Comparison of ENCODE assay signal across 21 mouse cellular contexts in the genomic region with DNA sequence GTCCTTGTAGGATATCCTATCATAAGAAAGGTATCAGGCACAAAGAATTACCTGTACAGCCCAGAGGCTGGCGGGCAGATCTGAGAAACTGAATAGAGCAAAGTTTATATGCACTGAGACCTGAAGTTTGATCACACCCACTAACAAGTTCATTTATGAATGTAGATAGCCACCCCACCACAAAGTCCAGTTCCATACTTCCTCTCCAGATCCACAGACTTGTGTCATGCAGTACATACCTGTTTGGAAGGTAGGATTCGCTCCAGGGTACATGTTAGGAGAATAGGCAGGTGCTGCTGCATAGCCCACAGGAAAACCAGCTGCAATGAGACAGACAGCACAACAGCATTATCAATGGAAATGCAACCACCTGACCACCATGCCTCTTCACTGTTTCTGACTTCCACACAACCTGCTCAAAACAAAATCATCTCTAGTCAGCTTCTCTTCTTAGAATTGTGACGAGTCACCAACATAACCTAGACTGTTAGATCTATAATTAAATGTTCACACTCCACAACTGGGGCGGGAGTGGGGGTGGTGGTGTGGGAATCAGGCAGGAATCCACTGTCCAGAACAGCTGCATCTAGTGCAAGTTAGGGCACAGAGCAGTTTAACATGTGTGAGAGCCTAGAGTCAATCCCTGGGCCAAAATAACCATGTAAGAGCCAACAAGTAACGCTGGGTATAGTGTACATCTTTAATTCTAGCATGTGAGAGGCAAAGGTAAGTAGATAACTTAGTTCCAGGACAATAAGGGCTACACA. TPM values are rescaled to one million over a fixed set of nuclear protein-coding genes. Genes with fewer than 3 reads are reported as not detected.
DNase-seq lines count a peak whose midpoint lies in the region; ATAC-seq and TF ChIP-seq lines count a peak whose summit lies in the region.
"Had no signal": no experiment of that assay in that cellular context is flagged by ENCODE, and none has a peak within 500 bp of the region (broad histone marks: within the 10 kb centered on the region; RNA-seq: fewer than 3 reads in every experiment).

No protein-coding gene starts in this region.

- H3K9ac ChIP-seq in midbrain, embryonic 11.5 days (ENCODE audit: low read length), result no peak overlapping the region
- no peak overlapping the region for H3K9ac ChIP-seq in midbrain, postnatal 0 days (replicated peaks; ENCODE audit: low read length, poor library complexity, severe bottlenecking)
- H3K9ac ChIP-seq in forebrain, embryonic 15.5 days (replicated peaks), result no peak overlapping the region
- H3K9ac ChIP-seq: embryonic facial prominence, embryonic 13.5 days; forebrain, embryonic 13.5 days; hindbrain, embryonic 12.5 days had no signal

- DNase-seq in gastrocnemius, adult 2 months, result peak; percentile 52
- no peak for DNase-seq in gastrocnemius, postnatal 4 days (ENCODE audit: low spot score in 2 of 2)
- peak; percentile 64 for DNase-seq in midbrain, embryonic 11.5 days (ENCODE audit: low spot score, missing footprints)
- no peak for DNase-seq in midbrain, postnatal 0 days (ENCODE audit: low spot score)
- DNase-seq in spleen, adult 12 weeks (ENCODE audit: low spot score), result no peak
- DNase-seq in layer of hippocampus, postnatal 25 days (ENCODE audit: extremely low spot score in 1 of 2, low spot score in 1 of 2), result no peak
- DNase-seq: adrenal gland, postnatal 14 days; cerebellum, adult 18-20 months; cerebellum, adult 9-11 months; cerebellum, postnatal 36 days; heart, postnatal 4 days had no signal

- H3K36me3 ChIP-seq in midbrain, embryonic 11.5 days (ENCODE audit: control insufficient read depth, insufficient read depth, low read length), result peaks cover 9% of the 10 kb centered on the region
- H3K36me3 ChIP-seq in midbrain, postnatal 0 days (ENCODE audit: insufficient read depth, low read length), result peaks cover 30% of the 10 kb centered on the region
- peaks cover 6% of the 10 kb centered on the region; the same call in 1 of the 2 replicates for H3K36me3 ChIP-seq in macrophage (ENCODE audit: inconsistent target)
- H3K36me3 ChIP-seq in forebrain, embryonic 15.5 days, result peaks cover 21% of the 10 kb centered on the region

- no peaks in the 10 kb centered on the region for H3K9me3 ChIP-seq in midbrain, embryonic 11.5 days (ENCODE audit: control insufficient read depth, low read length)
- H3K9me3 ChIP-seq in midbrain, postnatal 0 days (ENCODE audit: low read length), result no peaks in the 10 kb centered on the region
- H3K9me3 ChIP-seq in forebrain, embryonic 15.5 days, result no peaks in the 10 kb centered on the region
- H3K9me3 ChIP-seq: embryonic facial prominence, embryonic 13.5 days; forebrain, embryonic 13.5 days; heart, embryonic 10.5 days; hindbrain, embryonic 12.5 days had no signal

- H3K79me2 ChIP-seq in macrophage (ENCODE audit: inconsistent target), result peaks cover 96% of the 10 kb centered on the region

- peak overlapping the region; percentile 9 for H3K4me3 ChIP-seq in gastrocnemius, adult 2 months
- H3K4me3 ChIP-seq in midbrain, embryonic 11.5 days (ENCODE audit: low read depth, low read length), result no peak overlapping the region
- no peak overlapping the region for H3K4me3 ChIP-seq in midbrain, postnatal 0 days (ENCODE audit: low read depth, low read length)
- no peak overlapping the region for H3K4me3 ChIP-seq in macrophage (ENCODE audit: inconsistent target)
- H3K4me3 ChIP-seq in forebrain, embryonic 15.5 days, result no peak overlapping the region
- H3K4me3 ChIP-seq: embryonic facial prominence, embryonic 13.5 days; forebrain, embryonic 13.5 days; heart, embryonic 10.5 days; hindbrain, embryonic 12.5 days had no signal

- no peak overlapping the region for H3K4me2 ChIP-seq in midbrain, embryonic 11.5 days
- no peak overlapping the region for H3K4me2 ChIP-seq in midbrain, postnatal 0 days (ENCODE audit: low read depth, low read length, poor library complexity, severe bottlenecking)
- no peak overlapping the region for H3K4me2 ChIP-seq in forebrain, embryonic 15.5 days (replicated peaks)
- H3K4me2 ChIP-seq: embryonic facial prominence, embryonic 13.5 days; forebrain, embryonic 13.5 days; hindbrain, embryonic 12.5 days had no signal

- TF ChIP-seq CTCF in gastrocnemius, adult 2 months (IDR thresholded peaks at IDR 0.05), result no peak
- TF ChIP-seq CTCF in midbrain, postnatal 0 days (IDR thresholded peaks at IDR 0.05), result no peak

- WGBS in midbrain, embryonic 11.5 days, result 92% methylated on average over 5 of the region's 5 CpGs
- 94% methylated on average over 5 of the region's 5 CpGs for WGBS in midbrain, postnatal 0 days
- WGBS in macrophage (ENCODE audit: missing documents), result 95% methylated on average over 5 of the region's 5 CpGs
- 87% methylated on average over 5 of the region's 5 CpGs for WGBS in forebrain, embryonic 15.5 days

- H3K27ac ChIP-seq in gastrocnemius, adult 2 months, result peak overlapping the region; percentile 78
- no peak overlapping the region for H3K27ac ChIP-seq in midbrain, embryonic 11.5 days (ENCODE audit: low read depth, low read length)
- no peak overlapping the region for H3K27ac ChIP-seq in midbrain, postnatal 0 days (ENCODE audit: low read depth, low read length)
- peak overlapping the region; percentile 73 for H3K27ac ChIP-seq in macrophage
- no peak overlapping the region for H3K27ac ChIP-seq in forebrain, embryonic 15.5 days (replicated peaks)
- H3K27ac ChIP-seq: embryonic facial prominence, embryonic 13.5 days; forebrain, embryonic 13.5 days; heart, embryonic 10.5 days; hindbrain, embryonic 12.5 days had no signal

- intact Hi-C loops in gastrocnemius, adult 2 months (cut with DNase I), result no loop called here

- no peak for ATAC-seq in midbrain, embryonic 11.5 days (ENCODE audit: low FRiP score)
- ATAC-seq in midbrain, postnatal 0 days (ENCODE audit: low FRiP score), result no peak
- ATAC-seq in forebrain, embryonic 15.5 days (replicated peaks), result no peak
- ATAC-seq: activated CD4-positive, CD25-positive, alpha-beta regulatory T cell, adult 4 months; forebrain, embryonic 13.5 days; hindbrain, embryonic 16.5 days had no signal

- H3K27me3 ChIP-seq in midbrain, embryonic 11.5 days (ENCODE audit: control insufficient read depth, insufficient read depth, low read length), result no peaks in the 10 kb centered on the region
- H3K27me3 ChIP-seq in midbrain, postnatal 0 days (ENCODE audit: insufficient read depth, low read length), result no peaks in the 10 kb centered on the region
- H3K27me3 ChIP-seq in forebrain, embryonic 15.5 days, result no peaks in the 10 kb centered on the region
- H3K27me3 ChIP-seq: CH12.LX; embryonic facial prominence, embryonic 13.5 days; forebrain, embryonic 13.5 days; hindbrain, embryonic 12.5 days; Patski had no signal

- no peaks in the 10 kb centered on the region for H3K4me1 ChIP-seq in midbrain, embryonic 11.5 days (ENCODE audit: control insufficient read depth, insufficient read depth, low read length)
- no peaks in the 10 kb centered on the region for H3K4me1 ChIP-seq in midbrain, postnatal 0 days (ENCODE audit: insufficient read depth, low read length)
- H3K4me1 ChIP-seq in forebrain, embryonic 15.5 days, result peaks cover 26% of the 10 kb centered on the region

RNA-seq across cellular contexts. Expression of a gene that starts 14.2 kb away (rescaled TPM):
- total RNA-seq in gastrocnemius, adult 2 months (2021), result 10 to 100 TPM; 28.6 to 35.0 TPM
- total RNA-seq in gastrocnemius, postnatal 4 days (2021), result 10 to 100 TPM; 76.4 to 78.6 TPM
- polyA plus RNA-seq in midbrain, embryonic 11.5 days (2014; fragmentation: Nextera tagmentation; extraction: Ambion mirVana), result 104 and 114 TPM in 2 replicates
- 319 and 542 TPM in 2 replicates for total RNA-seq in midbrain, postnatal 0 days (2014; rRNA removed)
- polyA plus RNA-seq in midbrain, postnatal 0 days (2015; fragmentation: Nextera tagmentation; extraction: Ambion mirVana), result 94.3 and 95.9 TPM in 2 replicates
- 100 to 1,000 TPM in 3 of 26 experiments, 10 to 100 TPM in 23; 32.3 to 116 (median 75.6) TPM for total RNA-seq in macrophage (2018; cell fraction: chromatin; rRNA removed)
- total RNA-seq in macrophage (2018; cell fraction: cytosol; rRNA removed), result 100 to 1,000 TPM in 12 of 26 experiments, 10 to 100 TPM in 14; 60.4 to 134 (median 84.7) TPM
- total RNA-seq in macrophage (2018; cell fraction: nucleus; rRNA removed), result 100 to 1,000 TPM in 2 of 26 experiments, 10 to 100 TPM in 24; 51.3 to 115 (median 78.1) TPM
- 86.8 to 105 TPM (median 101 TPM) in 3 replicates for polyA plus RNA-seq in macrophage (2018)
- polyA plus RNA-seq in forebrain, embryonic 15.5 days (2015; fragmentation: Nextera tagmentation; extraction: Ambion mirVana), result 169 and 171 TPM in 2 replicates
- total RNA-seq in layer of hippocampus, postnatal 25 days (2021), result 100 to 1,000 TPM; 232 to 236 TPM

RNA-seq across cellular contexts. Expression of a gene that starts 21.1 kb away (rescaled TPM):
- 10 to 100 TPM; 53.4 to 58.3 TPM for total RNA-seq in gastrocnemius, adult 2 months (2021)
- 10 to 100 TPM; 12.7 to 15.3 TPM for total RNA-seq in gastrocnemius, postnatal 4 days (2021)
- 52.5 and 56.3 TPM in 2 replicates for polyA plus RNA-seq in midbrain, embryonic 11.5 days (2014; fragmentation: Nextera tagmentation; extraction: Ambion mirVana)
- total RNA-seq in midbrain, postnatal 0 days (2014; rRNA removed), result 83.3 and 97.3 TPM in 2 replicates
- polyA plus RNA-seq in midbrain, postnatal 0 days (2015; fragmentation: Nextera tagmentation; extraction: Ambion mirVana), result 85.1 and 93.1 TPM in 2 replicates
- 10 to 100 TPM; 30.8 to 82.0 (median 54.7) TPM for total RNA-seq in macrophage (2018; cell fraction: chromatin; rRNA removed)
- total RNA-seq in macrophage (2018; cell fraction: cytosol; rRNA removed), result 100 to 1,000 TPM in 18 of 26 experiments, 10 to 100 TPM in 8; 89.8 to 155 (median 119) TPM
- total RNA-seq in macrophage (2018; cell fraction: nucleus; rRNA removed), result 100 to 1,000 TPM in 5 of 26 experiments, 10 to 100 TPM in 21; 63.3 to 114 (median 81.8) TPM
- polyA plus RNA-seq in macrophage (2018), result 93.5 to 132 TPM (median 125 TPM) in 3 replicates
- polyA plus RNA-seq in forebrain, embryonic 15.5 days (2015; fragmentation: Nextera tagmentation; extraction: Ambion mirVana), result 64.2 and 71.8 TPM in 2 replicates
- 100 to 1,000 TPM; 164 to 187 TPM for total RNA-seq in layer of hippocampus, postnatal 25 days (2021)

Comparison
In these comparisons a context has a peak if more than half of its experiments do, and no peak if none do; other contexts are left out.
1. DNase-seq: peak in gastrocnemius, adult 2 months (single experiment) and midbrain, embryonic 11.5 days (single experiment); none in gastrocnemius, postnatal 4 days (0 of 2), midbrain, postnatal 0 days (single experiment), spleen, adult 12 weeks (single experiment) and layer of hippocampus, postnatal 25 days (0 of 2).
2. H3K27ac ChIP-seq: peak in gastrocnemius, adult 2 months (single experiment) and macrophage (single experiment); none in midbrain, embryonic 11.5 days (single experiment), midbrain, postnatal 0 days (single experiment) and forebrain, embryonic 15.5 days (single experiment).